Mouse (Mus musculus) inflammation-experienced regulatory T-cells, adult 6 months (primary cell): ENCODE measurements around the gene Dclre1b. TPM values are rescaled to one million over a fixed set of nuclear protein-coding genes. Genes with fewer than 3 reads are reported as not detected.

Experiments
- ATAC-seq: one replicate; pipeline ENCODE4 v1.8.0; 2017
- polyA plus RNA-seq, 3 experiments: library from polyadenylated mRNA; unstranded; fragments of 100-300 nt; shearing (Covaris generic); gene quantifications; one replicate each; pipeline ENCODE4 v1.2.1; 2017

Gene Dclre1b
- polyA plus RNA-seq, 3 experiments from 2014 or later = 16.5 to 23.8 (median 17.7) TPM

- no peak for ATAC-seq
Observed at GRCm38 (mm10) chr3:103771531-103772130, 37.6 kb downstream of the Dclre1b start.

DNA sequence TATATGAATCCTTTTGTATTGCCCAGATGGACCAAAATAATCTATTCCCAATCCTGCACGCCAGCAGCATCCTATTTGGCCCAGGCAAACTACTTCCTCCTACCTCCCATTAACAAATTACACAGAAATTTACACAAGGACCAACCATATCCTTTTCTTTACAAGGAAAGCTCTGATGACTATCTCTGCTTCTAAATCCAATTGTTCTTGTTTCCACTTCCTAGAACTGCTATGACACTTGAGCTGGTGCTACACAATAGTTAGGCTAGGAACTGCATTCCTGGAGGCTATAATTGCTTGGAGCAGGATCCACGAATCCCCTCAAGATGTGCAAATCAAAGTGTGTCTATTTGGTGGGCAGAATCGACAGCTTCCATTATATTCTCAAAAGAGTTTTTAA is 42.5 kb downstream of the Dclre1b start:
- no peak for ATAC-seq

- ATAC-seq = no peak
Observed at GRCm38 (mm10) chr3:103759261-103759970, 49.8 kb downstream of the Dclre1b start.

DNA sequence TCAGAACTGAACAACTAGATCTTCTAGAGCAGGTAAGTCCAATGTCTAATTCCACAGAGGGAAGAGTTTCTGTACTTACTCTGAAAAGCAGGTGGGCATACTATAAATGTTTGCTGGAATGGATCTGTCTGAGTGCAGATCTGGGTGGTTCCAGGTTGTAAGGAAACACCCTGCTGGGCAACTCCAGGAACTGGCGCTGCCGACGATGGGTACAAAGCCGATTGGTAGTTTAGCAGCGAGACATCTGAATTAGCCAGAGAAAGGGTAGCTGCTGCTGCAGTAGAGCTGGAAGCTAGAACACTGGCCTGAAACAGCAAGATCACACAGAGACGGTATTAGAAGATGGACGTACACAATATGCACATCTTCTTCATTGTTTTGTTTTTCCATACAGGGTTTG is 50.8 kb downstream of the Dclre1b start:
- no peak for ATAC-seq

GRCm38 (mm10) chr3:103756920-103757319 is 52.3 kb downstream of the Dclre1b start:
- no peak for ATAC-seq

DNA sequence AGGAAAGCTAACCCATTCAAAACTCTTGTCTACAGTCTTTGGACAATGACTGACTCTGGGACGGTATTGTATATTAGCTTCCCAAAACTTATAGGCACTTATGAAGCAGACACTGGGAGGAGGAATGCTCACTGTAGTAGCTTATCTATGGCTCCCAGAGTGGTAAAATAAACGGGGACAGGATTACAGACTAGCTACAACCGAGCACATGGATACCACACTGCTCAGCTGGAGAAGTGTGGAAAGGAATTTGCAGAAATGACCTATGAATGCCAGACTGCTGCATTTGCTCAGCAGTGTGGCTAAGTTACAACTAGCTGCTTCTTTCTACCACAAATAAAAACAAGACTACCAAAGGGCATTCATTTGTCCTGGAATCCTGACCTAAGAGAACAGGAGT is 53.9 kb downstream of the Dclre1b start:
- no peak for ATAC-seq

- no peak for ATAC-seq
Observed at GRCm38 (mm10) chr3:103751558-103751957, 57.7 kb downstream of the Dclre1b start.

Other genes with a start within 250 kb of the Dclre1b start
- not detected for gene Syt6, start 234.2 kb downstream of the Dclre1b start, polyA plus RNA-seq
- 1 to 10 TPM; 1.3 to 3.6 (median 2.6) TPM for gene Atg4a-ps, start 163.4 kb downstream of the Dclre1b start, polyA plus RNA-seq
- gene Olfml3, start 71.4 kb downstream of the Dclre1b start, polyA plus RNA-seq = under 1 TPM; 0.20 to 0.93 (median 0.50) TPM
- not detected for gene Gm10964, start 70.1 kb downstream of the Dclre1b start, polyA plus RNA-seq
- 10 to 100 TPM; 28.8 to 71.0 (median 34.9) TPM for gene Hipk1, start 17.9 kb downstream of the Dclre1b start, polyA plus RNA-seq
- gene Ap4b1, start 76 bp upstream of the Dclre1b start, polyA plus RNA-seq = 10 to 100 TPM; 16.5 to 21.5 (median 16.7) TPM
- gene Gm43064, start 129 bp upstream of the Dclre1b start, polyA plus RNA-seq = under 1 TPM in 2 of 3 experiments, not detected in 1; 0.13 to 0.78 TPM
- 1 to 10 TPM in 2 of 3 experiments, under 1 TPM in 1; 0.93 to 9.9 (median 6.3) TPM for gene Bcl2l15, start 23.2 kb upstream of the Dclre1b start, polyA plus RNA-seq
- gene Ptpn22, start 50.4 kb upstream of the Dclre1b start, polyA plus RNA-seq = 100 to 1,000 TPM; 410 to 567 (median 415) TPM
- 10 to 100 TPM; 10.5 to 11.8 (median 11.2) TPM for gene Rsbn1, start 104.7 kb upstream of the Dclre1b start, polyA plus RNA-seq
- 10 to 100 TPM; 10.1 to 13.8 (median 11.9) TPM for gene Phtf1, start 158.7 kb upstream of the Dclre1b start, polyA plus RNA-seq